Mouse (Mus musculus) thymus, postnatal 25 days (tissue): ENCODE results near the gene Enpp4.
A peak's percentile ranks its signal among the peaks of the same experiment; 100 is the strongest.

ENCODE experiments used
- DNase-seq: peaks from one replicate; pipeline ENCODE4 v3.0.0; 2022

Enpp4 gene

GRCm38 (mm10) chr17:44105287-44106138 is at the start of gene Enpp4:
TSS of gene Enpp4 (minus strand) at chr17:44105809.
- DNase-seq, result peak; percentile 91

- DNase-seq, result no peak
Observed at GRCm38 (mm10) chr17:44155204-44155603, 49.6 kb upstream of the Enpp4 start.

- no peak for DNase-seq
Observed at GRCm38 (mm10) chr17:44153871-44154270, 48.3 kb upstream of the Enpp4 start.

- DNase-seq, result no peak
Observed at GRCm38 (mm10) chr17:44151889-44152288, 46.3 kb upstream of the Enpp4 start.

GRCm38 (mm10) chr17:44151130-44151529 is 45.5 kb upstream of the Enpp4 start:
- DNase-seq, result peak; percentile 45

- no peak for DNase-seq
Observed at GRCm38 (mm10) chr17:44148109-44148846, 42.7 kb upstream of the Enpp4 start.

GRCm38 (mm10) chr17:44145806-44146205 is 40.2 kb upstream of the Enpp4 start:
- no peak for DNase-seq

- DNase-seq, result no peak
Observed at GRCm38 (mm10) chr17:44136863-44137640, 31.4 kb upstream of the Enpp4 start.

GRCm38 (mm10) chr17:44136018-44136417 is 30.4 kb upstream of the Enpp4 start:
- no peak for DNase-seq

GRCm38 (mm10) chr17:44134545-44134944 is 28.9 kb upstream of the Enpp4 start:
- DNase-seq, result no peak

GRCm38 (mm10) chr17:44134106-44134505 is 28.5 kb upstream of the Enpp4 start:
- DNase-seq, result no peak

GRCm38 (mm10) chr17:44130429-44130828 is 24.8 kb upstream of the Enpp4 start:
- peak; percentile 72 for DNase-seq

- no peak for DNase-seq
Observed at GRCm38 (mm10) chr17:44129092-44129750, 23.6 kb upstream of the Enpp4 start.

GRCm38 (mm10) chr17:44121366-44122100 is 15.9 kb upstream of the Enpp4 start:
- DNase-seq, result peak; percentile 11

GRCm38 (mm10) chr17:44118231-44118630 is 12.6 kb upstream of the Enpp4 start:
- DNase-seq, result no peak

GRCm38 (mm10) chr17:44117721-44118120 is 12.1 kb upstream of the Enpp4 start:
- DNase-seq, result no peak

GRCm38 (mm10) chr17:44116584-44116983 is 11.0 kb upstream of the Enpp4 start:
- no peak for DNase-seq

GRCm38 (mm10) chr17:44108331-44108730 is 2.7 kb upstream of the Enpp4 start:
- no peak for DNase-seq

GRCm38 (mm10) chr17:44101961-44102360 is 3.6 kb downstream of the Enpp4 start:
- no peak for DNase-seq

- DNase-seq, result no peak
Observed at GRCm38 (mm10) chr17:44100906-44101305, 4.7 kb downstream of the Enpp4 start.

- no peak for DNase-seq
Observed at GRCm38 (mm10) chr17:44100486-44100885, 5.1 kb downstream of the Enpp4 start.

GRCm38 (mm10) chr17:44091512-44091911 is 14.1 kb downstream of the Enpp4 start:
- no peak for DNase-seq
